ENCODE assay signal across 9 mouse cellular contexts in the genomic region with DNA sequence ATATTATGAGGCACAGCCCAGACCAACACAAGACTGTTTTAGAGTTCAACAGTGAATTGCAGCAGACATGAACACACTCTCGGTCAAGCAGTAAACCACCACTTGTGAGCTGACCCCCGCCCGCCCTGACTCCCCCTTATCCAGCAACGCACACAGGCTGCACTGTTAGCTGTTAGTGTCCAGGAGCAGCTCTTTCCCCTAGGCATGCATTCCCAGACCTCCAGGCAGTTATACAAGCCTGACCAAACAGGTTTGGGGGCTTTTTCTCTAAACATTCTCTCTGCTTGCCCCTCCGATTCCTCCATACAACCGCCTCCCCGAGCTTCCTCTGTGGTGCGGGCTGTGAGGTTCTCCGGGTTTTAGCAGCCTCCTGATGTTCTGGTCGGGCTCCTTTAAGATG.
DNase-seq lines count a peak whose midpoint lies in the region; ATAC-seq and TF ChIP-seq lines count a peak whose summit lies in the region.
"Had no signal": no experiment of that assay in that cellular context is flagged by ENCODE, and none has a peak within 500 bp of the region (broad histone marks: within the 10 kb centered on the region; RNA-seq: fewer than 3 reads in every experiment).

No protein-coding gene starts in this region.

- no peak for TF ChIP-seq CTCF in embryonic fibroblast, embryonic 13.5 days (IDR thresholded peaks at IDR 0.05; ENCODE audit: borderline replicate concordance, insufficient read depth, low read length)
- TF ChIP-seq CTCF in intestine, postnatal 0 days (IDR thresholded peaks at IDR 0.05; ENCODE audit: low read depth): no peak

- WGBS in kidney, embryonic 14.5 days: 7% methylated on average over 10 of the region's 10 CpGs
- WGBS in intestine, postnatal 0 days: 9% methylated on average over 10 of the region's 10 CpGs
- WGBS in neural tube, embryonic 13.5 days: 7% methylated on average over 10 of the region's 10 CpGs

- peak overlapping the region; percentile 46 for H3K4me2 ChIP-seq in kidney, embryonic 14.5 days (replicated peaks; ENCODE audit: low read depth, low read length)
- H3K4me2 ChIP-seq in intestine, postnatal 0 days (replicated peaks; ENCODE audit: low read depth): peak overlapping the region; percentile 35
- H3K4me2 ChIP-seq in neural tube, embryonic 13.5 days: peak overlapping the region; percentile 51

- peak overlapping the region; percentile 48 for H3K9ac ChIP-seq in kidney, embryonic 14.5 days (ENCODE audit: low read depth, low read length)
- no peak overlapping the region for H3K9ac ChIP-seq in intestine, postnatal 0 days (ENCODE audit: low read depth, low read length)
- peak overlapping the region; percentile 59 for H3K9ac ChIP-seq in neural tube, embryonic 13.5 days

- peak overlapping the region; percentile 8; the same call in 1 of the 2 replicates for H3K4me3 ChIP-seq in kidney, embryonic 14.5 days (ENCODE audit: low read length)
- H3K4me3 ChIP-seq in embryonic fibroblast, embryonic 13.5 days (ENCODE audit: insufficient read depth, low read length): no peak overlapping the region
- H3K4me3 ChIP-seq in intestine, postnatal 0 days (ENCODE audit: low read depth, low read length): no peak overlapping the region
- peak overlapping the region; percentile 20 for H3K4me3 ChIP-seq in neural tube, embryonic 13.5 days

- H3K27me3 ChIP-seq in kidney, embryonic 14.5 days (ENCODE audit: control insufficient read depth, insufficient read depth, low read length): no peaks in the 10 kb centered on the region
- no peaks in the 10 kb centered on the region for H3K27me3 ChIP-seq in intestine, postnatal 0 days (replicated peaks; ENCODE audit: control insufficient read depth, insufficient read depth, low read length)
- H3K27me3 ChIP-seq in neural tube, embryonic 13.5 days: peaks cover 22% of the 10 kb centered on the region

- DNase-seq in kidney, postnatal 36 days: no peak
- DNase-seq in adrenal gland, postnatal 25 days: no peak
- no peak for DNase-seq in adrenal gland, adult 2 months
- DNase-seq: cerebellum, adult 9-11 months had no signal

- peak overlapping the region; percentile 95 for H3K27ac ChIP-seq in kidney, embryonic 14.5 days (ENCODE audit: low read depth, low read length)
- peak overlapping the region; percentile 49 for H3K27ac ChIP-seq in embryonic fibroblast, embryonic 13.5 days (ENCODE audit: insufficient read depth, low read length)
- H3K27ac ChIP-seq in intestine, postnatal 0 days (ENCODE audit: low read depth, low read length): 0 out of 2 replicates have a peak overlapping the region, but pooled peaks have one; percentile 0
- H3K27ac ChIP-seq in neural tube, embryonic 13.5 days (replicated peaks): peak overlapping the region; percentile 67

- no peaks in the 10 kb centered on the region for H3K9me3 ChIP-seq in kidney, embryonic 14.5 days (ENCODE audit: control insufficient read depth, low read length)
- H3K9me3 ChIP-seq in intestine, postnatal 0 days (ENCODE audit: control insufficient read depth): no peaks in the 10 kb centered on the region
- no peaks in the 10 kb centered on the region for H3K9me3 ChIP-seq in neural tube, embryonic 13.5 days

- no peaks in the 10 kb centered on the region for H3K36me3 ChIP-seq in kidney, embryonic 14.5 days (ENCODE audit: control insufficient read depth, insufficient read depth, low read length)
- H3K36me3 ChIP-seq in intestine, postnatal 0 days (ENCODE audit: control insufficient read depth, insufficient read depth): no peaks in the 10 kb centered on the region
- H3K36me3 ChIP-seq in neural tube, embryonic 13.5 days: no peaks in the 10 kb centered on the region

- peaks cover 37% of the 10 kb centered on the region for H3K4me1 ChIP-seq in kidney, embryonic 14.5 days (ENCODE audit: control insufficient read depth, insufficient read depth, low read length)
- peaks cover 13% of the 10 kb centered on the region for H3K4me1 ChIP-seq in embryonic fibroblast, embryonic 13.5 days (ENCODE audit: control insufficient read depth, insufficient read depth, low read length)
- no peaks in the 10 kb centered on the region for H3K4me1 ChIP-seq in intestine, postnatal 0 days (replicated peaks; ENCODE audit: control insufficient read depth, insufficient read depth, low read length)
- H3K4me1 ChIP-seq in neural tube, embryonic 13.5 days (replicated peaks): peaks cover 49% of the 10 kb centered on the region

- no peak for TF ChIP-seq POLR2A in embryonic fibroblast, embryonic 13.5 days (IDR thresholded peaks at IDR 0.05; ENCODE audit: low read depth, low read length)

- ATAC-seq in kidney, embryonic 14.5 days (ENCODE audit: low FRiP score, low TSS enrichment): peak; percentile 47; the same call in 1 of the 2 replicates
- peak; percentile 8; the same call in 1 of the 2 replicates for ATAC-seq in intestine, postnatal 0 days
- ATAC-seq in neural tube, embryonic 13.5 days (ENCODE audit: low read depth): peak; percentile 24; the same call in 1 of the 2 replicates
- no peak for ATAC-seq in erythroblast, adult 5-6 weeks (replicated peaks; ENCODE audit: low FRiP score, poor library complexity, severe bottlenecking)

Comparison
In these comparisons a context has a peak if more than half of its experiments do, and no peak if none do; other contexts are left out.
1. H3K27ac ChIP-seq: peak in every context shown above with its lines; median percentile 95 in kidney, embryonic 14.5 days; 67 in neural tube, embryonic 13.5 days; 49 in embryonic fibroblast, embryonic 13.5 days; 0 in intestine, postnatal 0 days.
2. H3K4me3 ChIP-seq: peak in kidney, embryonic 14.5 days (single experiment) and neural tube, embryonic 13.5 days (single experiment); none in embryonic fibroblast, embryonic 13.5 days (single experiment) and intestine, postnatal 0 days (single experiment).
3. Peak in every context shown above with its lines, with median percentiles within 50 percentile points of each other: H3K4me2 ChIP-seq.